Mouse (Mus musculus) retina, postnatal 1 day (tissue): ENCODE measurements around the gene Trim12c.
A peak's percentile ranks its signal among the peaks of the same experiment; 100 is the strongest.
"Not testable (repeated sequence)": the region's sequence is repeated elsewhere in the genome, so short reads cannot be mapped to it uniquely, and the experiment has no call there.

ENCODE experiments used
- DNase-seq: peaks from one replicate; pipeline ENCODE4 v3.0.0-alpha.2; 2012

Trim12c gene

GRCm38 (mm10) chr7:104352717-104353599 is at the start of gene Trim12c:
Gene Trim12c, minus strand, starts transcription at chr7:104353362.
- peak; percentile 82 for DNase-seq

DNA sequence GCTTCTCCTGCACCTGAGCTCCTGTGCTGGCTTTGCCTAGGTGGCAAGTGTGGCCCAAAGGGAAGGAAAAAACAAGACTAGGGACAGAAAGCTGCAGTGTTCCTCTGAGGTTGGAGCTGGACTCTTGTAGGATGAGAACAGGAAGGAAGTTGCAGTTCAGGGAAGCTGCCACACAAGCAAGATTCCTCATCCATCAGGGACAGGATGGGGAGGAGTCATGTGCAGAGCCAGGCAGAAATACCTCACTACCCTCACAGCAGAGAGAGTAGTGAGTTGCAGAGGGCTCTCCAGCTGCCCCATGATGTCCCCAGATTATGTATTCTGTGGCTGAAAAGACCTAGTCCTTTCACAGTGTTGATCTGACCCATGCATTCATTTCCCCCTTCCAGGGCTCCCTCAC is 48.0 kb upstream of the Trim12c start:
- DNase-seq: no peak

- no peak for DNase-seq
Measured at GRCm38 (mm10) chr7:104400698-104401097, 47.5 kb upstream of the Trim12c start, which contains the start of gene Trim30c. Gene Trim30c, minus strand, starts transcription at chr7:104400837.

- DNase-seq: no peak
Measured at GRCm38 (mm10) chr7:104398492-104398891, 45.3 kb upstream of the Trim12c start.

DNA sequence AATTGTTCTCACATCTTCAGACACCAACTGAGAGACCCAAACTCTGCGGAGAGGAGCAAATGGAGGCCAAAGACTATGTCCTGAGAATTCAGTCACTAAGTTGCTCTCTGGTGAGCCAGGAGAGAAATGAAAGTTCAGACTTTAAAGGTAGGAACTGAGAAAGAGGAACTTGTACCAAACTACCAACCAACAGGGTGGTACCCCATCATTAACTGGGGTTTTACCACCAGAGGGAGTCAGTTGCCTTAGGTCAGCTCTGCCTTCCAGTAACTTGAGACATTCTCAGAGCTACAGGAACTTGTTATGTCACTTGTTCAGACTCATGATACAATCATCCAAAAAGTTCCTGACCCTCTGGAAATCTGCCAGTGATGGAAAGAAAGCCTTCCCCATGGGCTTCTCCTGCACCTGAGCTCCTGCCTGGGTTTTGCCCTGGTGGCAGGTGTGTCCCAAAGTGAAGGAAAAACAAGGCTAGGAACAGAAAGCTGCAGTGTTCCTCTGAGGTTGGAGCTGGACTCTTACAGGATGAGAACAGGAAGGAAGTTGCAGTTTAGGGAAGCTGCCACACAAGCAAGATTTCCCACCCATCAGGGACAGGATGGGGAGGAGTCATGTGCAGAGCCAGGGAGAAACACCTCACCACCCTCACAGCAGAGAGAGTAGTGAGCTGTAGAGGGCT is 16.7 kb upstream of the Trim12c start, which contains the start of gene Trim30b:
TSS of gene Trim30b (minus strand) at position 149 of the 679 bp plus-strand sequence.
- no peak for DNase-seq

DNA sequence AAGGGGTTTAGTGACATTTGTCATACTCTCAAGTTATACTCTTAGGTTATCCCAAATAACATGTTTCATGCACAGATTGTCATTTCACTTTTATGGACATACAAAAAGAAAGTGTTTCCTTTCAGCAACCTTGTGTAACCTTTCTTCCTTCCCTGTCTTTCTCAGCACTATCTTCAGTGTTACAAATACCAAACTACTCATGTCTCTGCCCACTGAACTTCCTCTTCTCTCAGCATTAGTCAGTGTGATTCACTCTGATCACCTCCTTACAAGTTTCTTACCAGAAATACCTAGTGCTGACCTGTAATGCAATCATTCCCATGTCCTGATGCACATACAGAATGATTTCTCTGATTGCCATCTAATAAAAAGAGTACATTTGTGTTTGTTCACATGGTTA is 13.2 kb upstream of the Trim12c start:
- DNase-seq: no peak

DNA sequence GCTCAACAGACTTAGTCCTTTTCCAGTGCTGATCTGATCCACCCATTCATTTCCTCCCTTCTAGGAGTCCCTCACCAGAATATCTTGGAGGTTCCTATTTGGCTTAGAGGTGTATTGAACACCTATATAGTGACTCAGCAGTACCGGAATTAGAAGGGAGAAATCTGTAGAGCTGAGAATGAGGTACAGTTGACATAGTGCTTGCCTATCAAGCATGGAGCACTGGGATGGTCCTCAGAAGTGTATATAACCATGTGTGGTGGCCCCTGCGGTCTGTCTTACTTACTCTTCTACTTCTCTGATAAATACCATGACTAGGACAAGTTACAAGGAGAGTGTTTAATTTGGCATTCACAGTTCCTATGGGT is 422 bp upstream of the Trim12c start:
- no peak for DNase-seq

DNA sequence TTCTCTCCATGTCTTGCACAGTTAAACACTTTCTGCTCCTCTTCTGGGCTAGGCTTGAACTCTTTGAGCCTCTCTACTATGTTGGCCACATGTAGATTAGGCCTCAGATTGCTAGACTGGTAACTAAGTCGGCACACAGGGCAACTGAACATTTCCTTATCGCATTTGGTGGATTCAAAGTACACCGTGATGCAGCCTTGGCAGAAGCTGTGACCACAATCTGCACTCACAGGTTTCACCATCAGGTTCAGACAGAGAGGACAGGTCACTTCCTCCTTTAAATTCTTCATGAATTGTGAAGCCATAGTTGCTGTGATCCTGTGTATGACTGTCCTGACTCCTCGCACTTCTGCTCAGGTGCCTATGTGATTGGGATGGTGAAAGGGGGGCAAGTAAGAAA is 5.1 kb downstream of the Trim12c start:
- not testable (repeated sequence) for DNase-seq

- DNase-seq: not testable (repeated sequence)
Measured at GRCm38 (mm10) chr7:104340744-104341143, 12.4 kb downstream of the Trim12c start.

- not testable (repeated sequence) for DNase-seq
Measured at GRCm38 (mm10) chr7:104335547-104335946, 17.6 kb downstream of the Trim12c start.

GRCm38 (mm10) chr7:104329171-104329570 is 24.0 kb downstream of the Trim12c start, which contains the start of gene Trim34b:
Gene Trim34b, plus strand, starts transcription at chr7:104329471.
- not testable (repeated sequence) for DNase-seq

DNA sequence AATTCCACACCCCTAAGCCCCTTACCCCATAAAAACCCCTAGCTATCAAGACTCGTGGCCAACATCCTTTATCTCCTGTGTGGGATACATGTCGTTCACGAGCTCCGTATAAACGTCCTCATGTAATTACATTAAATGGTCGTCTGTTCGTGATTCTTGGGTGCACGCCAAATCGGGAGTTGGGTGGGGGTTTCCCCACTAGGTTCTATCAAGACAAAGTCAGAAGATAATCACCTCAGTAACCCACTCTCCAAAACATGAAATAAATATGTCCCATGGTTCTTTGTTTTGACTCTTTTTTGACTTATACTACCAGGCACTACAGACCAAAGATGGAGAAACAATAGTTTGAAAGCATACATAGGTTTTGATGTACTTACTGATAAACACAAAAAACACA is 31.1 kb downstream of the Trim12c start:
- no peak for DNase-seq

- not testable (repeated sequence) for DNase-seq
Measured at GRCm38 (mm10) chr7:104315369-104316080, 37.6 kb downstream of the Trim12c start, which contains the start of gene Trim12a. Gene Trim12a, minus strand, starts transcription at chr7:104315466.

DNA sequence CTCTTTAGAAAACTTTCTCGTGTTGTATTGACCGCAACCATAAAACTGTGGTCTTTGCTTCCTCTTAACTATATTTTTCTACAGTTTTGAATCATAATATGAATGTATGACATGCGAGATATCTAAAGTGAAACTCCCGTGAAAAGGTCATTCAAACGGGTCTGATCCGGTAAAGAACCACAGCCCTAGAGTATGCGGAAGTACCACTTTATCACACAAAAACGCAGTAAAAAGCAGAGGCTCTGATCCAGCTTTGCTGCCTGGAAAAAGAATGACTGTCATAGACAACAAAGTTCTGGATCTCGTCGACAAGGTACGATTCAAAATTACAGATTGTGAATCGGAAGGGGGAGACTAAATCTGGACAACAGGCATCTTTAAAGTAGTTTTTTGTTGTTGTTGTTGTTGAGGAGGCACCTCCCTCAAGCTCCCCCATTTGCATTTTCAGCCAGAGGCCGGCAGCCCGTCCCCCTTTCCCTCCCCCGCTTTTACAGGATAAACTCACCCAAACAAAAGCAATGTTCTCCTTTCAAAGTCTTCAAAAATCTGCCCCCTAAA is 38.3 kb downstream of the Trim12c start:
- DNase-seq: peak; percentile 19

- no peak for DNase-seq
Measured at GRCm38 (mm10) chr7:104291638-104292400, 61.3 kb downstream of the Trim12c start.

GRCm38 (mm10) chr7:104290641-104291040 is 62.5 kb downstream of the Trim12c start:
- DNase-seq: no peak
